Mouse (Mus musculus) liver, embryonic 11.5 days (tissue): ENCODE results near the gene Lrrc8d. TPM values are rescaled to one million over a fixed set of nuclear protein-coding genes. Genes with fewer than 3 reads are reported as not detected.

Experiments used
- ATAC-seq: fragments of 200-750 bp; cut with Nextera tagmentation; replicated peaks from 2 replicates; pipeline ENCODE4 v1.8.0; 2017; ENCODE audit warnings: moderate number of reproducible peaks, mild to moderate bottlenecking, moderate TSS enrichment, moderate library complexity; ENCODE audit not compliant: low FRiP score
- DNase-seq: peaks from one replicate; pipeline ENCODE4 v3.0.0-alpha.2; 2017; ENCODE audit warnings: low spot score
- H3K27ac ChIP-seq: fragments of 300-500 bp; sonication (generic); 2 replicates; pipeline ENCODE4 v1.5.1; 2014; ENCODE audit warnings: mild to moderate bottlenecking, low read depth, low read length, control low read depth
- H3K27me3 ChIP-seq: fragments of 300-500 bp; sonication (generic); replicated peaks from 2 replicates; pipeline ENCODE4 v1.6.1; 2014; ENCODE audit warnings: low read length, mixed read lengths; ENCODE audit not compliant: control insufficient read depth, insufficient read depth
- H3K36me3 ChIP-seq: fragments of 300-500 bp; sonication (generic); 2 replicates; pipeline ENCODE4 v1.6.1; 2014; ENCODE audit warnings: mild to moderate bottlenecking, low read length, moderate library complexity, mixed read lengths; ENCODE audit not compliant: control insufficient read depth, insufficient read depth
- H3K4me1 ChIP-seq: fragments of 300-500 bp; sonication (generic); replicated peaks from 2 replicates; pipeline ENCODE4 v1.6.1; 2014; ENCODE audit warnings: low read length, mixed read lengths; ENCODE audit not compliant: control insufficient read depth, insufficient read depth
- H3K4me2 ChIP-seq: fragments of 300-500 bp; sonication (generic); 2 replicates; pipeline ENCODE4 v1.6.1; 2014; ENCODE audit warnings: mild to moderate bottlenecking, control low read depth, moderate library complexity
- H3K4me3 ChIP-seq: fragments of 300-500 bp; sonication (generic); 2 replicates; pipeline ENCODE4 v1.5.1; 2014; ENCODE audit warnings: low read depth, low read length, control low read depth
- H3K9ac ChIP-seq: fragments of 300-500 bp; sonication (generic); 2 replicates; pipeline ENCODE4 v1.6.1; 2014; ENCODE audit warnings: low read depth, low read length, control low read depth
- H3K9me3 ChIP-seq: fragments of 300-500 bp; sonication (generic); 2 replicates; pipeline ENCODE4 v1.6.1; 2016; ENCODE audit warnings: low read length, inconsistent platforms, mixed read lengths; ENCODE audit not compliant: control insufficient read depth
- WGBS: fragments of 180-500 bp; shearing (Covaris S2); extraction: QIAGEN DNeasy Blood & Tissue Kit; methylation state at CpG from one replicate; pipeline ENCODE4 v1.1.7; 2014; 5-methylcytosine and 5-hydroxymethylcytosine counted together
- polyA plus RNA-seq: library from polyadenylated mRNA; unstranded; fragments of >200 nt; fragmentation: Nextera tagmentation; extraction: Ambion mirVana; gene quantifications from 2 replicates; pipeline ENCODE4 v1.2.1, GENCODE M21; 2014

Gene Lrrc8d
- polyA plus RNA-seq, 1 experiment from 2014 or later: 18.0 TPM

- ATAC-seq: 0 out of 2 replicates have a peak, but pooled peaks have one; percentile 29
- no peak for DNase-seq
- Histone ChIP-seq H3K9ac (no peak overlapping the region), H3K4me1 (peaks cover 6% of the 10 kb centered on the region), H3K9me3 (no peaks in the 10 kb centered on the region), H3K4me2 (no peak overlapping the region; the same call in 1 of the 2 replicates), H3K4me3 (no peak overlapping the region), H3K27me3 (no peaks in the 10 kb centered on the region), H3K36me3 (no peaks in the 10 kb centered on the region), H3K27ac (peak overlapping the region; percentile 65; the same call in 1 of the 2 replicates)
- 80% methylated on average over 8 of the region's 8 CpGs for WGBS
Observed at GRCm38 (mm10) chr5:105778189-105778588, 78.4 kb downstream of the Lrrc8d start.

- Histone ChIP-seq H3K36me3 (no peaks in the 10 kb centered on the region), H3K4me2 (no peak overlapping the region)
- 65% methylated on average over 3 of the region's 3 CpGs for WGBS
Observed at GRCm38 (mm10) chr5:105778723-105779122, 79.0 kb downstream of the Lrrc8d start.

GRCm38 (mm10) chr5:105779331-105779730, 79.6 kb downstream of the Lrrc8d start:
- no peak for ATAC-seq
- Histone ChIP-seq H3K4me1 (peaks cover 8% of the 10 kb centered on the region; the same call in 1 of the 2 replicates), H3K36me3 (no peaks in the 10 kb centered on the region), H3K9me3 (no peaks in the 10 kb centered on the region), H3K4me3 (no peak overlapping the region), H3K9ac (no peak overlapping the region), H3K4me2 (no peak overlapping the region), H3K27ac (no peak overlapping the region), H3K27me3 (no peaks in the 10 kb centered on the region)
- DNase-seq: no peak
- WGBS: 76% methylated on average over 5 of the region's 5 CpGs

More at GRCm38 (mm10) chr5:105778723-105779122, 79.0 kb downstream of the Lrrc8d start:
- DNase-seq (no peak), ATAC-seq (no peak)
- H3K9ac ChIP-seq: no peak overlapping the region
- no peaks in the 10 kb centered on the region for H3K27me3 ChIP-seq
- no peak overlapping the region for H3K4me3 ChIP-seq
- no peak overlapping the region for H3K27ac ChIP-seq
- H3K4me1 ChIP-seq: peaks cover 8% of the 10 kb centered on the region; the same call in 1 of the 2 replicates
- no peaks in the 10 kb centered on the region for H3K9me3 ChIP-seq

- no peaks in the 10 kb centered on the region for H3K36me3 ChIP-seq
- no peak overlapping the region for H3K27ac ChIP-seq
- H3K9me3 ChIP-seq: no peaks in the 10 kb centered on the region
- H3K27me3 ChIP-seq: no peaks in the 10 kb centered on the region
- DNase-seq (no peak), ATAC-seq (no peak)
- H3K9ac ChIP-seq: no peak overlapping the region
- no peak overlapping the region for H3K4me2 ChIP-seq
- peaks cover 19% of the 10 kb centered on the region for H3K4me1 ChIP-seq
- no peak overlapping the region for H3K4me3 ChIP-seq
- WGBS: 96% methylated on average over 13 of the region's 13 CpGs
Observed at GRCm38 (mm10) chr5:105783848-105784247, 84.1 kb downstream of the Lrrc8d start.

- Histone ChIP-seq H3K4me1 (peaks cover 25% of the 10 kb centered on the region), H3K27me3 (no peaks in the 10 kb centered on the region), H3K9me3 (no peaks in the 10 kb centered on the region), H3K4me2 (no peak overlapping the region), H3K4me3 (no peak overlapping the region), H3K9ac (no peak overlapping the region), H3K27ac (no peak overlapping the region), H3K36me3 (no peaks in the 10 kb centered on the region)
- DNase-seq: no peak
- 82% methylated on average over 10 of the region's 10 CpGs for WGBS
- ATAC-seq: no peak
Observed at GRCm38 (mm10) chr5:105784724-105785123, 85.0 kb downstream of the Lrrc8d start.

GRCm38 (mm10) chr5:105787577-105787976, 87.8 kb downstream of the Lrrc8d start:
- no peaks in the 10 kb centered on the region for H3K36me3 ChIP-seq
- H3K9ac ChIP-seq: no peak overlapping the region
- WGBS: 71% methylated on average over 10 of the region's 10 CpGs
- no peak overlapping the region for H3K4me3 ChIP-seq
- no peak overlapping the region for H3K4me2 ChIP-seq
- no peak overlapping the region for H3K27ac ChIP-seq
- peaks cover 33% of the 10 kb centered on the region for H3K4me1 ChIP-seq
- H3K27me3 ChIP-seq: no peaks in the 10 kb centered on the region
- ATAC-seq (no peak), DNase-seq (no peak)
- no peaks in the 10 kb centered on the region for H3K9me3 ChIP-seq

GRCm38 (mm10) chr5:105789801-105790200, 90.0 kb downstream of the Lrrc8d start:
- no peaks in the 10 kb centered on the region for H3K36me3 ChIP-seq
- H3K9ac ChIP-seq: no peak overlapping the region
- H3K27me3 ChIP-seq: no peaks in the 10 kb centered on the region
- H3K27ac ChIP-seq: no peak overlapping the region
- H3K4me1 ChIP-seq: peaks cover 37% of the 10 kb centered on the region
- no peak overlapping the region for H3K4me3 ChIP-seq
- ATAC-seq (no peak), DNase-seq (no peak)
- WGBS: 45% methylated on average over 5 of the region's 5 CpGs
- no peaks in the 10 kb centered on the region for H3K9me3 ChIP-seq
- no peak overlapping the region for H3K4me2 ChIP-seq

- H3K27me3 ChIP-seq: no peaks in the 10 kb centered on the region
- peaks cover 34% of the 10 kb centered on the region for H3K4me1 ChIP-seq
- no peak overlapping the region for H3K4me3 ChIP-seq
- DNase-seq (peak; percentile 35), ATAC-seq (peak; percentile 56)
- H3K36me3 ChIP-seq: no peaks in the 10 kb centered on the region
- 49% methylated on average over 8 of the region's 8 CpGs for WGBS
- no peaks in the 10 kb centered on the region for H3K9me3 ChIP-seq
- peak overlapping the region; percentile 26 for H3K4me2 ChIP-seq
- 0 out of 2 replicates have a peak overlapping the region, but pooled peaks have one; percentile 23 for H3K9ac ChIP-seq
- H3K27ac ChIP-seq: peak overlapping the region; percentile 14
Observed at GRCm38 (mm10) chr5:105792331-105792801, 92.6 kb downstream of the Lrrc8d start.

- no peak overlapping the region for H3K4me3 ChIP-seq
- peaks cover 29% of the 10 kb centered on the region for H3K4me1 ChIP-seq
- no peaks in the 10 kb centered on the region for H3K27me3 ChIP-seq
- ATAC-seq (peak; percentile 60), DNase-seq (peak; percentile 46)
- H3K9ac ChIP-seq: 0 out of 2 replicates have a peak overlapping the region, but pooled peaks have one; percentile 23
- H3K27ac ChIP-seq: peak overlapping the region; percentile 14
- no peaks in the 10 kb centered on the region for H3K36me3 ChIP-seq
- H3K4me2 ChIP-seq: peak overlapping the region; percentile 26
- 43% methylated on average over 13 of the region's 13 CpGs for WGBS
- no peaks in the 10 kb centered on the region for H3K9me3 ChIP-seq
Observed at GRCm38 (mm10) chr5:105792853-105793547, 93.2 kb downstream of the Lrrc8d start.
